Mouse (Mus musculus) embryonic stem cell, embryonic (primary cell): Measurements from ENCODE around the gene Samd7.

Source experiments
- CTCF ChIA-PET, 4 experiments: fragments of 300-600 bp in 2 of 4; fragments of 350-600 bp in 2 of 4; sonication (Branson Sonifier 250); formaldehyde crosslinking; loops; one replicate each; lab custom pipeline; 2022; ENCODE audit warnings: inconsistent platforms in 2 of 4; lab: Charles Lee
- POLR2A ChIA-PET, 4 experiments: fragments of 300-600 bp in 2 of 4; fragments of 350-600 bp in 2 of 4; sonication (Branson Sonifier 250); formaldehyde crosslinking; loops; one replicate each; lab custom pipeline; 2022; ENCODE audit warnings: antibody characterized with exemption in 4 of 4, inconsistent platforms in 1 of 4; lab: Charles Lee

Samd7 gene

DNA sequence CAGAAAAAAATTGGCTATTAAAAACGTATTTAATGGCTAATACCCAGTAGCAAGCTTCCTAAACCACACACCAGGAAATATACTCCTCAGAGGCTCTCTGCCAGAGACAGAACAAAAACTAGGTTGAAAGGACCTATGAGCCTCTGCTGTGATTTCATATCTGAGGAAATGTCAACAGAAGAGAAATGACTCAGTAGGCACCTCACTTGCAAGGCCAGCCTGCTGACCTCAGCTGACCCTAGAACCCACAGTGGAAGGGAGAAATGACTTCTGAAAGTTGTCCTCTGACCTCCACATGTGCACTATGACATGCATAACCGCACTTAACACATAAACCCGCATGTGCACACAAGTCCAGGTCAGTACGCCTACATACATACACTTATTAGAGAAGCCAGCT, 18.9 kb upstream of the Samd7 start:
- CTCF ChIA-PET: interaction anchor here in 1 of 4 experiments (1.5 kb wide), 1 partner anchor 135 kb away, joined by 4 read pairs; no protein-coding TSS in a partner anchor
- POLR2A ChIA-PET: interaction anchor here in 1 of 4 experiments (4.6 kb wide), 1 partner anchor 9 kb away, joined by 18 read pairs; no protein-coding TSS in a partner anchor

DNA sequence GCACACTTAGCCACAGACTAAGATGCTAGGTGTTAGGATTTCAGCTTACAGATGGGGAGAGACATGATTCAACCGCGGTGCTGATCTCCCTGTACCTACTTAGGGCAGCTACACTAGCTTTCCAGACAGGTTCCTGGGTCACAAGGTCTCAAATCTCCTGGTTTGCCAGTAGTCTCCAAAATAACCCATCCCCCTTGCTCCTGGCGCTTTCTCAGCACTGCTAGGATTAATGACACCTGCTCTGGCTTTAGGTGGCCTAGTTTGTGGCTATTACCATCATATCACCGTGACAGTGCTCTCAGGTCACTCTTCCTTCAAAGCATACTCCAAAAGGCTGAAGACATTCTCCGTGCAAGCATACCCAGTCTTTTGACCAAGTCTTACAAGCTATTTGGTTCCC, 17.0 kb upstream of the Samd7 start:
- POLR2A ChIA-PET: no interaction called here
- CTCF ChIA-PET: interaction anchor here (0.6 to 1.9 kb wide), 4 partner anchors 74 to 1761 kb away, joined by 3 to 5 read pairs (median 4); no protein-coding TSS in a partner anchor

DNA sequence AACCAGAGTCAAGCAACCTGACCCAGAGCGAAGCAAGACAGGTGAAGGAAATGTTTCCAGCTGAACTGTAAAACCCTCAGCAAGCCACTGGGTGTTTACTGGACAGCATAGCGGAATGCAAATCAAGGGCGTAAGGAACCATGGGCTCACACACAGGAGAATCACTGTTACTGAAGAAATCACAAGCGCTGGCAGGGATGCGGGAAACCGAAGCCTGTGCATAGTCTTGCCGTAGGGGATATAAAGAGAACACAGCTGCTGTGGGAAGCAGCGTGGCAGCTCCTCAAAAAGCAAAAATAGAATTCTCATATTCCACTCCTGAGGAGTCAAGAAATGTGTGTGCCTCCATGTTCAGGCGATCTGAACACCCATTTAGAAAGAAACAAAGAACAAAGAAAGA, 9.3 kb upstream of the Samd7 start:
- CTCF ChIA-PET: interaction anchor here in 3 of 4 experiments (0.6 to 1.2 kb wide), 4 partner anchors 12 to 180 kb away, joined by 3 to 5 read pairs (median 4); no protein-coding TSS in a partner anchor

DNA sequence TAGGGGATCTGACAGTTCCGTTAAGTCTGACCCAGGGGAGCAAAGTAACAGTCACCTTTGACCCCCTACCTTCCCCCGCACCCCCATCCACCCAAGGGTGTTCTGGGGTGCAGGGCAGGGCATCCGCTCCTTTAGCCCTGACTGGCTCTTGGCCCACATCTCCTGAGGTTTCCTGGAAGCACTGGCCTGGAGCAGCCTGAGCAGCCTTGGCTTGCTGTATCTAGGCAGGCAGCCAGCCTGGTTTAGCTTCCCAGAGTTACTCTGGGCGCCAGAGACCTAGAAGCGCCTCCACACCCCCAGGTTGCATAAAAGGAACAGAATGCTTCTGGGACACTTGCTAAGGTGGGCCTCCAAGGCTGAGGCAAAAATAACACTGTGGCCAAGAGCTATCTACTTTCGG, 4.8 kb upstream of the Samd7 start:
- ChIA-PET POLR2A (interaction anchor here in 2 of 4 experiments (0.6 to 1.5 kb wide), 3 partner anchors 16 to 1787 kb away, joined by 4 read pairs; no protein-coding TSS in a partner anchor), CTCF (interaction anchor here in 1 of 4 experiments (0.6 kb wide), 1 partner anchor 398 kb away, joined by 3 read pairs; no protein-coding TSS in a partner anchor)

More for the DNA sequence above, 9.3 kb upstream of the Samd7 start:
- POLR2A ChIA-PET: interaction anchor here in 3 of 4 experiments (0.6 to 4.1 kb wide), 6 partner anchors 11 to 136 kb away, joined by 3 to 18 read pairs (median 4); partner anchors contain the start of gene Lrrc34 (in 1 of the 3)

DNA sequence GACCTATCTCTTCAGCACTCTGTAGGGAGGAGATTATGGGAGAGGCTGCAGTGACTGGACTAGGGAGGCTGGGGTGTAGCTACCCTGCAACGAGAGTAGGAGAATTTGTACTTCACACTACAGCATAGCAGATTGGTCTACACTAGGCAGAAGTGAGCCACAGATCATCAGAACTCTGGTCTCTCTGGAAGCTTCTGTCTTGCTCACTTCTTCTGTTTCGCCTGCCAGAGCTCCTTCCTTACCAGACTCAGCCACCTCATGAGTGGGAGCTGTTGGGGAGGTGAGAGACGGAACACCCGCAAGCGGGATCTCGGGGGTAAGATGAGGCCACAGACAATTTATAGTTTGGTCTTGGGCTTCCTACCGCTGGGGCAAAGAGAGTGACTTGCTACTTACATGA, 3.2 kb upstream of the Samd7 start:
- POLR2A ChIA-PET: interaction anchor here in 2 of 4 experiments (0.9 to 1.3 kb wide), 4 partner anchors 10 to 220 kb away, joined by 3 to 4 read pairs (median 3); no protein-coding TSS in a partner anchor
- CTCF ChIA-PET: interaction anchor here in 3 of 4 experiments (0.5 to 1.0 kb wide), 5 partner anchors 18 to 396 kb away, joined by 3 to 7 read pairs (median 6); partner anchors contain the start of gene Gpr160 (in 1 of the 3)

DNA sequence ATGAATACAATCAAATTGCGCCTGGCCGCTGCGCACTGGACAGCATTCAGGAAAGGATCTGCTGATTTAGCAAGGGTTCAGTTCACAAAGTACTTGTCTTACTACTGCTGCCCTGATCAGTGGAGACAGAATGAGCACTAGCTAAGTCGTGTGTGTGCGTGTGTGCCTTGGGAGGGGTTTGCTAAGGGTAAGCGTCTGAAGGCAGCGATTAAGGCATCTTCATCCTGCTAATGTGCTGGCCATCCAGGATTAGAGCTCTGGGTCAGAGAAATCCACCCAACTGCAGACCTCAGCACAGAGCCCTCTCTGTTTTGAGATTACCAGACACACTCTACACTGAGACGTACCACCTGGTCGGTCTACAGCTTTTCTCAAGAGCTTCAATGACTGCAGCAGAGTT, 2.2 kb downstream of the Samd7 start:
- POLR2A ChIA-PET: interaction anchor here in 1 of 4 experiments (0.7 to 1.8 kb wide), 3 partner anchors 9 to 45 kb away, joined by 3 to 6 read pairs (median 3); no protein-coding TSS in a partner anchor
- CTCF ChIA-PET: interaction anchor here in 1 of 4 experiments (0.5 kb wide), 1 partner anchor 49 kb away, joined by 3 read pairs; no protein-coding TSS in a partner anchor

DNA sequence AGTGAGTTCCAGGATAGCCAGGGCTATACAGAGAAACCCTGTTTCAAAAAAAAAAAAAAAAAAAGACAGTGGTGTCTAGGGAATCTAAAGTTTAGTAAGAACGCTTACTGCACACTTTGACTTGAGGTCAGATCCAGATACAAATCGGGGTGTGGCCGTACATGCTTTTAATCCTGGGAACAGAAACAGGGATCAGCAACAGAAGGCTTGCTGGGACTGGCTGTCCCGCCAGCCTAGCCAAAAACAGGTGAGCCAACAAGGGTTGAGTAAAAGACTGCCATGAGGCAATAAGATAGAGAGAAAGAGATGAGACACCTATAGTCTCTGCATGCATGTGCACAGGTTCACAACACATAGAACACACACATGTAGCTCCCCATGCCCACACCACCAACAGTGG, 8.6 kb downstream of the Samd7 start:
- ChIA-PET CTCF (no interaction called here), POLR2A (interaction anchor here in 1 of 4 experiments (0.7 kb wide), 1 partner anchor 281 kb away, joined by 3 read pairs; no protein-coding TSS in a partner anchor)

DNA sequence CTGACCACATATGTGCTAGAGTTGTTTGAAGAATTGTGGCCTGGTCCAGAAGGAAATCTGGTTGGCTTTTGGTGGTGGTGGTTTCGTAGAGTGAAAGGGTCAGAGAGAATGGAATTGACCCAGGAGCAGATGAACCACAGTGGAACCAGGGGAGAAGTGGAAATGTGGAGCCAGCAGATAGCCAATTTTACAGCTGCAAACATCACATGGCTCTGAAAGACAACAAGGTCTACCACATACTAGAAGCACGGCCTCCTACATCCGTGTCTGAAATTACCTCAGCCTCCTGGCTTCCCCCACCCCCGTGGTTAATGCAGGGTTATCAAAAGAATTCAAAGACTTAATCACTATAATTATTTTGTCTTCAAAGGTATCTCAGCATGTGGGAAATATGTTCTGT, 18.8 kb downstream of the Samd7 start:
- ChIA-PET CTCF (no interaction called here), POLR2A (interaction anchor here in 1 of 4 experiments (1.0 kb wide), 1 partner anchor 12 kb away, joined by 3 read pairs; no protein-coding TSS in a partner anchor)

DNA sequence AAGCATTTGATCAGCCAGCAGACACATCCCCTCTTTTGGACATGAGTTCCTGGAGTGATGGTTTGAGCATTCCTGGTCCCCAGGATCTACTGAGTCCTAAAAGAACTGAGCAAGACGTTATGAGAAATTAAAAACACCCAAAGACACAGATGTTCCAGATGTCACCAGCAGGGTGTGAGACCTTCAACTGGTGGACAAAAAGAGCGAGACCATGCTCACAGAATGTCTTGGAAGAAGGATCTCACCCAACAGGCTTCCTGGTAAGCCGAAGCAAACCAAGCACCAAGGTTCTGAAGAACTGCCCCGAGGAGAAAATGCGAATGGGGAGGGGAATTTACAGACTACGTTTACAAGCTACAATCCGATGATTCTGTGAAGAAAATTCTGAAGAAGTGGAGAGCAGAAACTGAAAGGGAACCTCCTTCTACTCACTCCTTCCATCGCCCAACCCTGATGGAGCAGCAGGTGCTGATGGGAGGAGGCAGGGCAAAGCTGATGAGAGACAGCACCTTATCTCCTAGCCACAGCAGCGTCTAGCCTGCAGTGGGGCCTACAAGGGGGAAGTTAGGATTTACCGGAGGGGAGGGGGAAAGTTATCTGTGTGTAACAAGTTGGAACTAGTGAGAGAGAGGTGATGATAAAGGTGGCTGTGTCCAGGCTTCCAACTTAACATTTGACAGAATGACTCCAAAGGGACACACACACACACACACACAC, 19.4 kb downstream of the Samd7 start:
- POLR2A ChIA-PET: interaction anchor here in 2 of 4 experiments (0.6 to 1.0 kb wide), 2 partner anchors 13 to 30 kb away, joined by 3 read pairs; no protein-coding TSS in a partner anchor

DNA sequence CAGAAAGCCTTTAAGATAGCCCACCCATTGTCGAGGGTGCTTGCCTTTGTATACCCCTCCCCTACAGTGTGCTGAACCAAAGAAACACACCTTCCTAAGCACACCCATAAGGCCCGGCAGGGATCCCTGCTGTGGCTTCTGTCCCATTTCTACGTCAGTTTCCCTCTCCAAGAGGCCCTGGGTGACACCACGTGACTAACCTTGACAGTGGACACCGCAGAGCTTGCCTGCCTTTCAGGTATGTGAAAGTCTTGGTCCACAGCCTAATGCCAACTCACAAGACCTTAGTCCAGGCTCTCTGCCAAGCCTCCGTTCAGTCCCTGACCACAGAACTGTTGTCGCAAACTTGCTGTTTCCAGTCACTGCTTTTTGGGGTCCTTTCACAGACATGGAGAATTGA, 20.1 kb downstream of the Samd7 start:
- POLR2A ChIA-PET: interaction anchor here in 2 of 4 experiments (0.6 to 1.0 kb wide), 2 partner anchors 13 to 29 kb away, joined by 3 read pairs; no protein-coding TSS in a partner anchor
- CTCF ChIA-PET: no interaction called here

More for the DNA sequence above, 19.4 kb downstream of the Samd7 start:
- CTCF ChIA-PET: no interaction called here

DNA sequence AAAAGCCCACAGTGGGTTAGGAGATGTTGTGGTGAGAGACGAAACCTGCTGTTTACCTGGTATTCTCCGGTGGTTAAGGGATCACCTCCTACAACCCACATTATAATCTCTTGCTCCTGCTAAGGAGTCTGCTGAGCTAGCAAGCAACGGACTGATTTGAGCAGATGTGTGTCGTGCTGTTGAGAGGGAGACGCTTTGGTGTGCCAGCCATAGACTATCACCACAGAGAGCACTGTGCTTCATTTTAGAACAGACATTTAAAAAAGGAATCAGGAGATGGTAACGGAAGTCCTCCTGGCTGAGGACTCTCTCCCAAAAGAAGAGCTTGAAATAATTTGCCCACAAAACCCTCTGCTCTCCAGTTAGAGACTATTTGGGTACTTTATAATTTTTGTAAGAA, 21.2 kb downstream of the Samd7 start:
- ChIA-PET POLR2A (interaction anchor here in 1 of 4 experiments (0.9 to 1.3 kb wide), 4 partner anchors 11 to 24 kb away, joined by 3 to 4 read pairs (median 3); no protein-coding TSS in a partner anchor), CTCF (interaction anchor here in 1 of 4 experiments (0.6 kb wide), 1 partner anchor 145 kb away, joined by 3 read pairs; no protein-coding TSS in a partner anchor)

DNA sequence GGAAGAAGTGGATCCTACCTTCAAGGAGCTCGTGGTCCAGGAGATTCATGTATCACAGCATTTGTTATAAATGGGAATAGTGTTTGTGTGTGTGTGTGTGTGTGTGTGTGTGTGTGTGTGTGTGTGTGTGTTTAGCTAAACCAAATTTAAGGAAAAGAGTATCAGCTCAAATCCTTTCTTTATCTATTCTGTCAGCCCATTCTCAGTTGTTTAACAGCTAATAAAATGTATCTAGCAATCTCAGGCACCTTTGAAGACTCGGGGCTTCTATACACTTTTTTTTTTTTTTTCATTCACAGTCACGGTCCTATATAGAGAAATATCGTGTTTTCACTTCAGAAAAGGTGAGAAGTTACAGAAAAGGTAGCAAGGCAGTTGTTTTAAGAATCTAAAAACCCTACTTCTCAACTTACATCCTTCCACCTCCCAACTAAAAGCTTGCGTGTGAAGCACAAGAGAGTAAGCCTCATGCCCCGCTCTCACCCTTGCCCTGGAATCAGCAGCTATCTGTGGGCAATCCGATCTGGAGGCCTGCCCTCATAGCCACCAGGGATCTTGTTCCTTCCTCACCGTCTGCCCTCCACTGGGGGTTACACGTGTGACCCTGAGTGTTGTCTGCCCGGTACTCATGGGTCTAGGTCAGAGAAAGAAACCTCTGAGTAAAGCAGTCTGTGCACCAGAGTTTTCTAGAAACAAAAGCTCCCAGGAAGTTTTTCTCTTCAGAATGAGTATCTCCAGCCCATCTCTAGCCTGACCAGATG, 23.8 kb downstream of the Samd7 start:
- ChIA-PET CTCF (interaction anchor here in 1 of 4 experiments (0.7 kb wide), 1 partner anchor 36 kb away, joined by 3 read pairs; no protein-coding TSS in a partner anchor), POLR2A (interaction anchor here in 2 of 4 experiments (0.5 to 2.0 kb wide), 6 partner anchors 16 to 114 kb away, joined by 3 to 8 read pairs (median 4); partner anchors contain the start of gene Sec62 (in 1 of the 2))

DNA sequence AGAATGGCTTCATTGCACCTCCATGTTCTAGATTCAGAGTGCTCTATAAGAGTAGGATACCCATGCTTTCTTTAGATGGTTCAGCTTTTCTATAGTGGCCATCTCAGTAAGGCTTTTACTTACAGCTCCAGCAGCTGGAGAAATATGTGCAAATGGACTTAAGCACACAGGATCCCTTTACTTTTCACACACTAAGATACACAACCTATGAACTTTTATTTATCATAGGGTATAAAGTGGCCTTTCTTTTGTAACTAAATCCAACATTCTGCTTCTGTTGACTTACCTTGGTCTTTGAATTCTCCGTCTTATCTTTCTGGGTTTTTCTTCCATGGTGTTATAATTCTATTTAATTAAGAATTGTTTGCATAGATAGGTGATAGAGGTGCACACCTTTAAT, 25.5 kb downstream of the Samd7 start:
- ChIA-PET CTCF (no interaction called here), POLR2A (interaction anchor here in 1 of 4 experiments (1.9 kb wide), 1 partner anchor 22 kb away, joined by 5 read pairs; the partner anchor contains the start of gene Sec62)

DNA sequence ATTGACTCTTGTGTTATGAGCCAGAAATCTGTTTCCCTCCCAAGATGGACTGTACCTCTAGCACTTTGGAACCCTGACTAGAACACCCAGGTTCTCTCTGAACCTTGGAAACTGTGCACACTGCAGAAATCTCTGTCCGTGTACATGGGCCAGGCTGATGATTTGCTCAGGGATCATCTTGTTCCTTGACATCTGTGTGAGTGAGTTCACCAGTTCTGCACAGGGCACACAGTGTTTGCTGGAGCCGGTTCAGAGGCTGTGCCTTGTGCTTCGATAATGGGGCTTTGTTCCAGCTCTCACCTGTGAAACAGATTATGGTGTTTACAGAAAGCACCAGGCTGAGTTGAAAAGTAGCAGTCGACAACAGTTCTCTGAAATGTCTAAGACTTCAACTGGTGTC, 26.5 kb downstream of the Samd7 start:
- POLR2A ChIA-PET: interaction anchor here in 1 of 4 experiments (0.6 kb wide), 1 partner anchor 124 kb away, joined by 3 read pairs; no protein-coding TSS in a partner anchor
- CTCF ChIA-PET: no interaction called here

DNA sequence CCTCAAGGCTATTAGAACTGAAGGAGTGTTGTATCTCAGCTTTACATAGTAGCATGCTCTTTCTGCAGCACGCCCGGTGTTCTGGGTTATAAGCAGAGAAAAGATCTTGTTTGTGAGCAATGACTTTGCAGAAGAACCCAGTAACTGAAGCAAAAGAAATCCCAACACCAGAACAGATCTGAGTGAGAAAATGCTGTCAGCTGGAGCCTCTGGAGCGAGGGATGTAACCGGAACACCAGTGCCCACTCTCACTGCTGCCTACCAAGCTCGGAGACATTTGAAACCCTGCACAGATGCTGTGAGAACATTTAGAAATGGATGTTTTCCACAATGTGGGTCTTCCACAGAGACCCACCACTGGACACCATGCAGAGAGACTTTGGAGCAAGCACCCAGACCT, 28.6 kb downstream of the Samd7 start:
- ChIA-PET CTCF (no interaction called here), POLR2A (interaction anchor here in 1 of 4 experiments (2.8 kb wide), 1 partner anchor 18 kb away, joined by 10 read pairs; the partner anchor contains the start of gene Sec62)

DNA sequence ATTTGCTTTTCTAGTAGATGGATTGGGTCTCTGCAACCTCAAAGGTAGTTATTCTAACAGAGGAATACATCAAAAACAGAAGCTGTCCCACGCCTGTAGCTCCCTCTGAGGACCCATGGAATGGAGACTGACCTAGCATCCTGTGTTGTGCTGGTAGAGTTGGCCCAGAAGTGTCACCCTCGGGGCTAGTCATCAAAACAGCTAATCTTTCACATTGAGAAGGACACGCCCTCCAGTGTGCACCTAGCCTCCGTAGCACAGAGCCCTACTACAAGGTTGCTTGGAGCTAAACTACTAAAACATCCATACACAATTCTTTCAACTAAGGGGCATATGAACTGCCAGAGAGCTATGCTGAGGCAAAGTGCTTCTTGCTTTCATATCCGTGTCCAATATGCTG, 31.9 kb downstream of the Samd7 start:
- CTCF ChIA-PET: interaction anchor here in 2 of 4 experiments (0.7 to 1.2 kb wide), 2 partner anchors 198 to 1602 kb away, joined by 4 read pairs; no protein-coding TSS in a partner anchor
- POLR2A ChIA-PET: interaction anchor here in 2 of 4 experiments (0.9 to 4.7 kb wide), 10 partner anchors 9 to 218 kb away, joined by 3 to 41 read pairs (median 4); partner anchors contain the start of gene Sec62 (in 1 of the 2)

DNA sequence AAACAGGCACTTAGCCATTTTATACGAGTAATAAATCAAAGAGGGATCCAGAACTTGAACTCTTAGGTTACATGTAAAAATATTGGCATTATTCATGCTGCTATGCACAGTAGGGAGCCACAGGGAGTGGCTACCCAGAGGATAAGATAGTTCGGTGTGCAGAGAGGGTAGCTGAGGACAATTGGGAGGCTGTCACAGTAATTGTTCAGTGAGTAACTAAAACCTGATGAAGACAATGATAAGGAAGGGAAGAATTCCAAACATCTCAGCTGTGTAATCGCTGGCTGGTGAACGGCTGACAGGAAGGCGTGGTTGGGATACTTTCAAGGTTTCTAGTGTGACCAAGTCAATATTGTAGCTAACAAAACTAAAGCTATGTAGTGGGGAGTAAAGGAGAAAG, 42.4 kb downstream of the Samd7 start:
- POLR2A ChIA-PET: interaction anchor here in 3 of 4 experiments (0.8 to 1.8 kb wide), 12 partner anchors 8 to 148 kb away, joined by 3 to 7 read pairs (median 4); partner anchors contain the start of genes Gpr160 (in 1 of the 3) and Lrrc34 (in 1 of the 3)

More for the DNA sequence above, 42.4 kb downstream of the Samd7 start:
- CTCF ChIA-PET: no interaction called here
